Mouse (Mus musculus): ENCODE measurements around the gene Zfp534. TPM values are rescaled to one million over a fixed set of nuclear protein-coding genes. Genes with fewer than 3 reads are reported as not detected.

Zfp534 gene
- 1 to 10 TPM in 1 of 2 experiments, under 1 TPM in 1; 0.92 to 1.3 TPM for total RNA-seq (2023)

DNA sequence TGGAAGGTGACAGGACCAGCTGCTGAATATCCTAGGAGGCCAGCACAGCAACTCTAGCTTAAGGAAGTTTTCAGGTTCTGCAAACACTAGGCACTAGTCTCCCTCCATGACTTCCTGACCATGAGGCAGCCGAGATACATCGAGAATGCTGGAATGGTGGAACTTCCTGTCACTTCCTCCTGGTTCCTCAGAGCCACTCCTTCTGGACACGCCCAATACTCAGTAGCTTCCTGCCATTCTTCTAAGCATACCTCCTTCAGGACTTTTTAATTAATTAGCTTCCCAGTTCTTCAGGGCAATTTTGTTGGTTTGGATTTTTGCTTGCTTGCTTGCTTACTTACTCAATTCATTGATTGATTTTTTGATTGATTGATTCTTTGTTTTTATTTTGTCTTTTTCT lies at the start of gene Zfp534:
Zfp534 (minus strand) TSS at position 101 of the 400 bp plus-strand sequence.

DNA sequence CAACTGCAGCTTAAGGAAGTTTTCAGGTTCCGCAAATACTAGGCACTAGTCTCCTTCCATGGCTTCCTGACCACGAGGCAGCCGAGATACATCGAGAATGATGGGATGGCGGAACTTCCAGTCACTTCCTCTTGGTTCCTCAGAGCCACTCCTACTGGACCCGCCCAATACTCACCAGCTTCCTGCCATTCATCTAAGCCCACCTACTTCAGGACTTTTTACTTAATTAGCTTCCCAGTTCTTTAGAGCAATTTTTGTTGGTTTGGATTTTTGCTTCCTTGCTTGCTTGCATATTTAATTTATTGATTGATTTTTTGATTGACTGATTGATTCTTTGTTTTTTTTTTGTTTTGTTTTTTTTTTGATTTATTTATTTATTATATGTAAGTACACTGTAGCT lies 59.9 kb downstream of the Zfp534 start, which contains the start of gene Zfp979:
Zfp979 (minus strand) TSS at position 101 of the 400 bp plus-strand sequence.

Other genes starting within 250 kb of the Zfp534 start
- gene Zfp982, start 210.1 kb downstream of the Zfp534 start, total RNA-seq (2023): not detected
- gene Gm16503, start 162.3 kb downstream of the Zfp534 start, total RNA-seq (2023): under 1 TPM; 0.38 to 0.53 TPM
- under 1 TPM in 1 of 2 experiments, not detected in 1; 0.27 TPM for gene Zfp985, start 149.3 kb downstream of the Zfp534 start, total RNA-seq (2023)
- under 1 TPM in 1 of 2 experiments, not detected in 1; 0.61 TPM for gene Zfp979, start 60.0 kb downstream of the Zfp534 start, total RNA-seq (2023)
- gene Zfp984, start 107.2 kb upstream of the Zfp534 start, total RNA-seq (2023): 10 to 100 TPM; 17.2 to 17.9 TPM
- gene Zfp933, start 145.8 kb upstream of the Zfp534 start, total RNA-seq (2023): 10 to 100 TPM; 14.4 to 23.7 TPM
- gene Miip, start 166.3 kb upstream of the Zfp534 start, total RNA-seq (2023): 10 to 100 TPM; 46.2 to 52.4 TPM
- gene Fv1, start 166.4 kb upstream of the Zfp534 start, total RNA-seq (2023): 10 to 100 TPM in 1 of 2 experiments, 1 to 10 TPM in 1; 9.8 to 16.0 TPM
- gene Mfn2, start 202.2 kb upstream of the Zfp534 start, total RNA-seq (2023): 10 to 100 TPM; 46.3 to 53.6 TPM
- gene Plod1, start 234.2 kb upstream of the Zfp534 start, total RNA-seq (2023): 1 to 10 TPM; 6.5 to 6.7 TPM
- 10 to 100 TPM; 65.5 to 69.7 TPM for gene 2510039O18Rik, start 238.3 kb upstream of the Zfp534 start, total RNA-seq (2023)

Data from B cell, adult 67 days (primary cell).